Mouse (Mus musculus) urinary bladder, postnatal 36 days (tissue): ENCODE data around the gene Nhlrc1.
A peak's percentile ranks its signal among the peaks of the same experiment; 100 is the strongest.

Experiments used
- DNase-seq, 2 experiments: peaks; one replicate each; pipeline ENCODE4 v3.0.0; 2022; ENCODE audit warnings: low spot score in 2 of 2, mixed read lengths in 1 of 2

Nhlrc1 gene

GRCm38 (mm10) chr13:47014334-47015194, at the start of gene Nhlrc1:
Gene Nhlrc1, minus strand, starts transcription at chr13:47014850.
- peak; percentile 71 to 74 for DNase-seq

DNA sequence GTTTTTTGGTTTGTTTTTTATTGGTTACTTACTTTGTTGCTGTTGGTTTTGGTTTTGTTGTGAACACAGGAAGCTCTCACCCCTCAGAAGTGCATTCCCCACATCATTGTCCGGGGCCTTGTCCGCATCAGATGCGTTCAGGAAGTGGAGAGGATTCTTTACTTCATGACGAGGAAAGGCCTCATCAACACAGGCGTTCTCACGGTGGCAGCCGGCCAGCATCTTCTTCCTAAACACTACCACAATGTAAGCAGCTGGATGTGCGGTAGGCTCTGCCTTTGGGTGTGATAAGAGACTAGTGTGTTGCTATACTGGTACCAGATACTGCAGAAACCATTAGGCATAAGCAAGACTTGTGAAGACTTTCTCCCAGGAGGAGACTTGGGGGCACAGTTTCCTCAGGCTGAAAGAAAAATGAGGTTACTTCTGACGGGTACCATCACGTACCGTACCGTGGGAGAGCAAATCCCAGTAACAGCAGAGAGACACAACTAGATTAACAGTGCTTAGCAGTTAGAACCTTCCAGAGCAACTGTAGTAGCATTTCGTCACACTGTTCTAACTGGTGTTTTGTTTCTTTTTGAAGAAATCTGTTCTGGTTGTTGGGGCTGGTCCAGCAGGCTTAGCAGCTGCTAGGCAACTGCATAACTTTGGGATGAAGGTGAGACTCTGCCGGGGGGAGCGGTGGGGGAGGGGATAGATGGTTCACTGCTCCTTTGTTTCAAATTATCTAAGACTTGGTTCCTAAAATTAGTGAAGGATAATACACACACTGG, 49.5 kb upstream of the Nhlrc1 start:
- no peak for DNase-seq

DNA sequence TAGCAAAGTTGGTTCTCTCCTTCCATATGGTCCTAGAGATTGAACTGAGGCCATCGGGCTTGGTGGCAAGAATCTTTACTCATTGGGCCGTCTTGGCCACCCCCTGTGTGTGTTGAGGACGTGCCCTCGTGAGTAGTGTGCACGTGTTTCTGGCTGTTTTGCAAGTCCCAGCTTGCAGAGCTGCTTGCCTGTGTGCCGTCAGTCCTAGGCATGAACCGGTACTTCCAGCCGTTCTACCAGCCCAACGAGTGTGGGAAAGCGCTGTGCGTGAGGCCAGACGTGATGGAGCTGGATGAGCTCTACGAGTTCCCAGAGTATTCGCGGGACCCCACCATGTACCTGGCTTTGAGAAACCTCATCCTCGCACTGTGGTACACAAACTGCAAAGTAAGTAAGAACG, 48.1 kb upstream of the Nhlrc1 start:
- DNase-seq = peak; percentile 61 to 66

DNA sequence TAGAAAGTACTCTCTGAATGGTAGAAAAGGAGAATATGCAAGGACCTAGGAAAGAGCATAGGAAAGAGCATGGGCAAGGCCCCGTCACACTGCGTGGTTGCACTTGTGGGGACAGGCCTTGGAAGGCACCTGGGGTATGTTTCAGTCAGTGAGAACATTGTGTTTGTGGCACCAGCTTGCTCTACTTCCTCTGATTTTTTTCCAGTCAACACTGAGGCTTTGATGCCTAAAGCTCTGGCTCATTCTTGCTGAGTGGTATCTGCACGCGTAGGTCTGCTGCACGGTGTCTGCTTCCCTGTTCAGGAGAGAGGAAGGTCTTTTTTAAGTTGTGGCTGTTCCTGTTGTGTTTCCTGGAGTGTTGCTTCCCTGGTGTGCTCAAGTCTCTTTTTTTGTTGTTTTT, 42.1 kb upstream of the Nhlrc1 start:
- no peak for DNase-seq

DNA sequence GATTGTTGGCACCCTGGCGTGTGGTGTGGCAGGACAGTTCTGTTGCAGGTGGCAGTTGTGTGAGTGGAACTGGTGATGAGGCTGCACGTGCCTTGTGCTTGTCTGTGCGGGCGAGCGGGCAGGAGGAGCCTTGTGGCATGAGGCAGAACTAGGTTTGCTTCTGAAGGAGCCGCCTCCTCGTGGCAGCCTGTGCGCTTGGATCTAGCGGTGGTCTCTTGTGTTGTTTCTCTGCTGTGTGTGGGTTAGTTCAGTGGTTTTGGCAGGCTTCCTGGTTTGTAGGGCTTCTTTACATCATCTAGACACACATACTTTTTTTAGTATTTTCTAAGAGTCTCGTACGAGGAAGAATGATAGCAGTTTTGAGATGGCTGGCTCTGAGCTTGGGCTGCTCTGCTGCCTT, 41.5 kb upstream of the Nhlrc1 start:
- DNase-seq = no peak

GRCm38 (mm10) chr13:47053971-47054370, 39.3 kb upstream of the Nhlrc1 start:
- DNase-seq = no peak

GRCm38 (mm10) chr13:47050009-47050408, 35.4 kb upstream of the Nhlrc1 start:
- no peak for DNase-seq

DNA sequence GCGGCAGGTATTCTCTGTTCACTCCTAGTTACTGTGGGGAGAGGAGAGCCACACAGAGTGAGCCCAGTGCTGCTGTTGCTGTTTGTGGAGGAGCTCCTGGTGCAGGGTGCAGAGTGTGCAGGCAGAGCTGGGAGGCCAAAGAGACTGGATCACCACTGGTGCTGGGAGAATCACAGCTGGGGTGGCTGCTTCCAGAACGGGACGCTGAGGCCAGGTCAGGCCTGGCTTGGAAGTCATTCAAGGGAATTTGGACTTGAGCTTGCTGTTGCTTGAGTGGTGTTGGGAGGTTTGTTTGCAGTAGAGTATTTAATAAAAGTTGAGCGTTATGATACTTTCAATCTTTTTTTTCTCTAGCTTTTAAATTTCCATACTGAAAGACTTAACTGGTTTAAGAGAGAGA, 33.3 kb upstream of the Nhlrc1 start:
- no peak for DNase-seq

GRCm38 (mm10) chr13:47044617-47044947, 29.9 kb upstream of the Nhlrc1 start, which contains the start of gene Tpmt:
Gene Tpmt, minus strand, starts transcription at chr13:47044737.
- DNase-seq = no peak

GRCm38 (mm10) chr13:47043833-47044616, 29.4 kb upstream of the Nhlrc1 start:
- DNase-seq = peak; percentile 6 to 42

DNA sequence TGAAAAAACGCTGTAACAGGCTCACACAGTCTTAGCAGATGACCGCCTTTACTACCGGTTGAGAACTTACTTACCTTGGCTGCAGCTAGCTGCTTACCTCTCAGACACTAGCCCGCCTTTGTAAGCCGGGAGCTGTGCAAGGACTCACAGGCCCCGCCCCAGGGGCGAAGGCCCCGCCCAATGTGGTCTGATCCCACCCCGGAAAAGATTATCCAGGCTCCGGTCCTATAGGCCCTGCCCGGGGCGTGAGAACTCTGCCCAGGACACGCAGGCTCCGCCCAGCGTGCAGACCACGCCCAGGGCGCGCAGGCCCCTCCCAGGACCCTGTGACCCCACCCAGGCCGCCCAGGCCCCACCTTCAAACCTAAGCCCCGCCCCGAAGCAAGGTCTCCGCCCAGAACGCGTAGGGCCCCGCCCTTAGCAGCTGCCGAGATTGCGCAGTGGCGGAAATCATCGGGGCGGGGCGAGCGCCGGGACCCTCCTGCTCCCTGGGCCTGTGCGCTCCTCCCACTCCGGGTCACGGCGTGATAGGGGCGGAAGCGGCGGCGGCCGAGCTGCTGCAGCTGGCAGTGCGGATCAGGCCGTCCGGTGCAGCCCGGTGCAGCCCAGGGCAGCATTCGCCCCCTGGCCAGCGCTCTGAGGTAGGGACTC, 28.5 kb upstream of the Nhlrc1 start, which contains the start of gene Kdm1b:
TSS of gene Kdm1b (plus strand) at position 470 of the 651 bp plus-strand sequence.
- DNase-seq = peak; percentile 97 to 99

- no peak for DNase-seq
Measured at GRCm38 (mm10) chr13:47042024-47042633, 27.5 kb upstream of the Nhlrc1 start.

- DNase-seq = no peak
Measured at GRCm38 (mm10) chr13:47040061-47040460, 25.4 kb upstream of the Nhlrc1 start.

DNA sequence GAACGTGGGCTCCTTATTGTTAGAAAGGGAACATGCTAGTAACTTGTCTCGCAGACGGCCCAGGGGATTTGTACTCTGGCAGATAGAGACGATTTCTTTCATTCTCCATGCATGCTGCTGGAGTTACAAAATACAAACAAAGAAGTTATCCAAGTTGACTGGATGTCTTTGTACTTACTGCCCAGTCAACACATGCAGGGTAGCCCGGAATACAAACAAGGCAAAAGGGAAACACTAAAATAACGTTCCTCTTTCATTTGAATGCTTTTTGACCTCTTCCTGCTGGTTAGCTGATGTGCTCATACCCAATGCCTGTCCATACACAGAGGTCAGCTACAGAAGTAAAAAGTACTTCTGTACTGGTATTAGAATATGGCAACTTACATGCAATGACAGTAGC, 23.3 kb upstream of the Nhlrc1 start:
- no peak for DNase-seq

DNA sequence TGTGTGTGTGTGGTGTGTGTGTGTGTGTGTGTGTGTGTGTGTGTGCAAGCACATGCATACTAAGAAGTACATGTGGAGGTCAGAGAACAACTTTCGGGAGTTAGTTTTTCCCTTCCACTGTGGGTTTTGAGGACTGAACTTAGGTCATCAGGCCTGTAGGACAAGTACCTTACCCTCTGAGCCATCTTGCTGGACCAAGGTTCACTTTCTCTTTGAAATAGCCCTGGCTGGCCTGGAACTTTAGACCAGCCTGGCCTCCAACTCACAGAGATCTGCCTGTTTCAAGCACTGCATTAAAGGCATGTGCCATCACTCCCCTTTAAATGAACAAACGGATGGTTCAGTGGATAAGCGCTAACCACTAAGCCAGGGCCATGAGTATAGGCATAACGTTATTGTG, 19.0 kb upstream of the Nhlrc1 start:
- DNase-seq = no peak

- no peak for DNase-seq
Measured at GRCm38 (mm10) chr13:47030376-47031107, 15.9 kb upstream of the Nhlrc1 start.

- no peak for DNase-seq
Measured at GRCm38 (mm10) chr13:47020798-47021197, 6.1 kb upstream of the Nhlrc1 start.

DNA sequence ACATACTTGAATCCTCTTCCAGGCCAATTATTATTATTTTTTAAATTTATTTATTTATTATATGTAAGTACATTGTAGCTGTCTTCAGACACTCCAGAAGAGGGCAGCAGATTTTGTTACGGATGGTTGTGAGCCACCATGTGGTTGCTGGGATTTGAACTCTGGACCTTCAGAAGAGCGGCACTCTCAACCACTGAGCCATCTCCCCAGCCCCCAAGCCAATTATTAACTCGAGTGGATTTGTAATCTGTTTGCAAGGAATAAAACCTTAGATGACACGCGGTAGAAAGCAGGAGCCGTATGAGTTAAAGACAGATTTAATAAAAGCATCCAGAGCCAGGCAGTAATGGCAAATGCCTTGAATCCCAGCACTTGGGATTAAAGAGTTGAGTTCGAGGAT, 5.1 kb upstream of the Nhlrc1 start:
- no peak for DNase-seq

GRCm38 (mm10) chr13:47017259-47017658, 2.6 kb upstream of the Nhlrc1 start:
- peak; percentile 56 for DNase-seq

GRCm38 (mm10) chr13:47015195-47015501, 498 bp upstream of the Nhlrc1 start:
- DNase-seq = no peak

DNA sequence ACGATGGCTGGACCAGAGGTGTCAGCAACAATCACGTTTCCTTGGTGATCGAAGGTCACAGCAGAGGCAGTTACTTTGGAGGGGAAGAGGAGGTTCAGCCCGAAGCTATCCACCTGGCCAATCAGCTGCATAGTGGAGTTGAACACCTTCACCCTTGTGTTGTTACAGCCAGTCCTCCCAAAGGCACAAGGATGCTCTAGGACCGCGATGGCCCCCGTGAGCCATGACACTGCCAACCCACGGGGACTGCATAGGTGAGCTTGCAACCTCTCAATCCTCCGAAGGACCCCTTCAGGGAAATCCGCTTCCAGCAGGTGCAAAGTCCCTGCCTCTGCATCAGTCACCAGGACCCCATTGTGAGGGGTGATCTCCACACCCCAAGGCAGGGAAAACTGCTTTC, 910 bp downstream of the Nhlrc1 start:
- no peak for DNase-seq
